Mouse (Mus musculus): ENCODE measurements around the gene Pcid2.

DNA sequence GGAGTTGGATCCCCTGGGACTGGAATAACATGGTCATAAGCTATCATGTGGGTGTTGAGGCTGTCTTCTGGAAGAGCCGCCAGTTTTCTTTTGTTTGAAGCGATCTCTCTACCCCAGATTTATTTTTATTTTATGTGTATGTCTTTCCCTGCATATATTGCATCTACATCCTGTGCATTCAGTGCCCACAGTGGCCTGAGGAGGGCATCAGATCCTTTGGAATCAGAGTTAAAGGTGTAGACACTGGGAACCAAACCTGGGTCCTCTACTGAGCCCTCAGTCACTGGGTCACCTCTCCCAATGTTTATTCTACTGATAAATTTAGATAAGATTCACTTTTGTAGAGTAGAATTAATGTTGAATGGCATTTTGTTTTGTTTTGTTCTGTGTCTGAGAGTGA lies 44.0 kb upstream of the Pcid2 start:
- TF ChIP-seq CTCF (IDR thresholded peaks at IDR 0.05; ENCODE audit: control insufficient read depth, insufficient read depth, insufficient replicate concordance, low read depth, low read length) (no peak), POLR2A (IDR thresholded peaks at IDR 0.05; ENCODE audit: control insufficient read depth, low read depth, low read length) (no peak)
